Mouse (Mus musculus) intestine, embryonic 15.5 days (tissue): Measurements from ENCODE around the gene Tenm4. TPM values are rescaled to one million over a fixed set of nuclear protein-coding genes. Genes with fewer than 3 reads are reported as not detected.

Experiments used
- ATAC-seq: fragments of 200-750 bp; cut with Nextera tagmentation; 2 replicates; pipeline ENCODE4 v1.8.0; 2017; ENCODE audit warnings: moderate TSS enrichment, moderate library complexity
- H3K27ac ChIP-seq: fragments of 300-500 bp; sonication (generic); 2 replicates; pipeline ENCODE4 v1.5.1; 2015; ENCODE audit warnings: mild to moderate bottlenecking, inconsistent platforms
- H3K27me3 ChIP-seq: fragments of 300-500 bp; sonication (generic); replicated peaks from 2 replicates; pipeline ENCODE4 v1.6.1; 2015; ENCODE audit warnings: inconsistent platforms
- H3K36me3 ChIP-seq: fragments of 300-500 bp; sonication (generic); 2 replicates; pipeline ENCODE4 v1.6.1; 2015; ENCODE audit warnings: inconsistent platforms
- H3K4me1 ChIP-seq: fragments of 300-500 bp; sonication (generic); replicated peaks from 2 replicates; pipeline ENCODE4 v1.6.1; 2015; ENCODE audit warnings: inconsistent platforms
- H3K4me2 ChIP-seq: fragments of 300-500 bp; sonication (generic); replicated peaks from 2 replicates; pipeline ENCODE4 v1.6.1; 2015; ENCODE audit warnings: mild to moderate bottlenecking, inconsistent platforms
- H3K4me3 ChIP-seq: fragments of 300-500 bp; sonication (generic); replicated peaks from 2 replicates; pipeline ENCODE4 v1.5.1; 2015; ENCODE audit warnings: inconsistent platforms
- H3K9ac ChIP-seq: fragments of 300-500 bp; sonication (generic); 2 replicates; pipeline ENCODE4 v1.6.1; 2015; ENCODE audit warnings: inconsistent platforms
- H3K9me3 ChIP-seq: fragments of 300-500 bp; sonication (generic); 2 replicates; pipeline ENCODE4 v1.6.1; 2016; ENCODE audit warnings: inconsistent platforms
- WGBS: fragments of 180-500 bp; shearing (Covaris S2); methylation state at CpG from one replicate; pipeline ENCODE4 v1.1.7; 2015; 5-methylcytosine and 5-hydroxymethylcytosine counted together
- polyA plus RNA-seq: library from polyadenylated mRNA; unstranded; fragments of >200 nt; fragmentation: Nextera tagmentation; extraction: Ambion mirVana; gene quantifications from 2 replicates; pipeline ENCODE4 v1.2.1, GENCODE M21; 2015

Tenm4 gene
- polyA plus RNA-seq, 1 experiment from 2014 or later: 22.0 TPM

DNA sequence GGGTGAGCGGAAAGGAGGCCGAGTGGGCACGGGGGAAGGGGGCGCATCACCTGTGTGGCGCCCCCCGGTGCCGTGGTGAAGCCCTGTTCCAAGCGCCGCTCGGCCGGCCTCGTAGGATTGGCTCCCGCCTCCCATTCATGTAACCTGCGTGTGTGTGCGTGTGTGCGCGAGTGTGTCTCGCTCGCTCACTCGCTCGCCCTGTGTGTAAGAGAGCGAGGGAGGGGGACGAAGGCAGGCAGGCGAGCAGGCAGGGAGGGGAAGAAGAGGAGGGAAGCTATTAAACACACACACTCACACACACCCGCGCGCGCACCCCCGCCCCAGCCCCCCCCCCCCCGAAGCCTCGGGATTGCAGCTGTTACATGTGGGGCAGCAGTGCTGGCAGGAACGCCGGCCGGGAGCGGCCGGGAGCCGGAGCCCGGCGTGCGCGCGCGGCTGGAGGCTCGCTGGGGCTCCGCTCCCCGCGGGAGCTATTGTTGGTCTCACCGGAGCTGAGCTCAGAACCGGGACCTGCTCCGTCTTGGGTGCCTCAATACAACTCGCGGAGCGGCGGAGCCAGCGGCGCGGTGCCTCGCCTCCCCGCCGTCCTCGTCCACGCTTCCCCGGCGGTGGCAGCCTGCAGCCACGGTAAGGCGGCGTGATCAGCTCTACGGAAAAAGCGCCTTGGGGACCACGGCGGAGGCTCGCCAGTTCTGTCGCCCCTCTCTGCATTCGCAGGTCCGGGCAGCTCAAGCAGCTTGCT lies 38.9 kb downstream of the Tenm4 start:
- peak overlapping the region; percentile 69 for H3K9ac ChIP-seq
- H3K4me2 ChIP-seq: peak overlapping the region; percentile 99
- H3K27ac ChIP-seq: peak overlapping the region; percentile 67
- WGBS: under 1% methylated on average over 67 of the region's 75 CpGs
- H3K9me3 ChIP-seq: no peaks in the 10 kb centered on the region
- H3K4me1 ChIP-seq: peaks cover 11% of the 10 kb centered on the region; the same call in 1 of the 2 replicates
- H3K27me3 ChIP-seq: 0 out of 2 replicates have a peak, but pooled peaks cover 12% of the 10 kb centered on the region
- peak; percentile 63 for ATAC-seq
- peak overlapping the region; percentile 64 for H3K4me3 ChIP-seq
- no peaks in the 10 kb centered on the region for H3K36me3 ChIP-seq

DNA sequence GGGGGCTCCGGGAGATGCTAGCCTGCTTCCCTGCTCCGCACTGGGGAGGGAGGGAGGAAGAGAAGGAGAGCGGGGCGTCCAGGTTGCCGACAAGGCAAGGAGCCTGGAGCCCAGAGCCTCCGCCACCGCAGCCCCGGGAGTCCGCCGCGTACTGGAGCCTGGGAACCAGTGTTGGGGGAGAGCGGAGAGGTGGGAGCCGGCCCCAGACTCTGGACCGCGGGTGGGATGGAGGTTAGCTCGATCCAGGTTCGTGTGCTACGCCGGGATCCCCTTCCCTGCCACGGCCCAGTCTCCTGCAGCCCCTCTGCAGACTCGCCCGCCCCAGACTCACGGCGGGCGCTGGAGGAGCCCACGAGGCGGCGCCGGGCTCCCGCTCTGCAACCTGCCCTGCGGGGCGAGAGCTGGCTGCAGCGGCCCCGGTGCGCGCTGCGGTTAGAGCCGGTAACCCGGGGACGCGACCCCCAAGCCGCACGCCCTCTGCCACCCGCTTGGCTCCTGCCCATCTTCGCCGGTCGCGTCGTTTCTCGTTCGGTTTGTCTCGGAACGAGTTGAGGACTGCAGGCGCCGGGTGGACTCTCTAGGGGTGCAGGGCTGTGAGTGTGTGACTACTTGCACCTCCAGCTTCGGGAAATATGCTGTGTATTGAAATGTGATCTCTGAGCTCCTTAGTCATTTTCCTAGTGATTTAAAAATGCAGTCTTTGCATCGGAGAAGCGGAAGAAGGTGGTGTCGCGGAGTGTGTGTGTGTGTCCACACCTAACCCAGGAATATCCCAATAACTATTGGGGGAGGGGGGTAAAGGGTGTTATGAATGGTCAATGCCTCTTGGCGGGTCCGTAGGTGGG lies 39.7 kb downstream of the Tenm4 start:
- peak; percentile 73 for ATAC-seq
- peak overlapping the region; percentile 64 for H3K4me3 ChIP-seq
- H3K4me2 ChIP-seq: peak overlapping the region; percentile 99
- H3K27me3 ChIP-seq: 0 out of 2 replicates have a peak, but pooled peaks cover 12% of the 10 kb centered on the region
- no peaks in the 10 kb centered on the region for H3K9me3 ChIP-seq
- H3K9ac ChIP-seq: peak overlapping the region; percentile 69
- H3K4me1 ChIP-seq: peaks cover 11% of the 10 kb centered on the region; the same call in 1 of the 2 replicates
- WGBS: under 1% methylated on average over 61 of the region's 62 CpGs
- no peaks in the 10 kb centered on the region for H3K36me3 ChIP-seq
- peak overlapping the region; percentile 67 for H3K27ac ChIP-seq

DNA sequence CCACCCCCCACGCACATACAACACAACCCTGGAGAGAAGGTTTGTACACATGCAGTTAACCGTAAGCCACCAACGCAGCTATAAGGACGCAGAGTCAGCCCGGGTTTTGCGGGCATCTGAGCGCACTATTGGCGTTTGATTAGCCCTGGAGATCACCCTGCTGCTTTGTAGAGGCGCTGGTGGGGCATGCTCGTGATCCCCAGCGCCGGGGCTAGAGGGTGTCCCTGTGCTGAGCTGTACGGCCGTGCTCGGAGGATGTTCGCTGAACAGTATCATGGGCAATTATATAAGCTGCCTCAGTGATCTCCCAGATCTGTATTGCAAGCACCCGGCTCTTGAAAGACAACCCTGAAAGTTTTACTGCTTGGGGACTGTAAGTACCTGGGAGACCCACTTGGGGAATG lies 40.6 kb downstream of the Tenm4 start:
- no peak for ATAC-seq
- H3K36me3 ChIP-seq: no peaks in the 10 kb centered on the region
- H3K27ac ChIP-seq: no peak overlapping the region
- peak overlapping the region; percentile 99 for H3K4me2 ChIP-seq
- H3K4me1 ChIP-seq: peaks cover 11% of the 10 kb centered on the region; the same call in 1 of the 2 replicates
- H3K27me3 ChIP-seq: 0 out of 2 replicates have a peak, but pooled peaks cover 12% of the 10 kb centered on the region
- H3K9ac ChIP-seq: peak overlapping the region; percentile 69
- peak overlapping the region; percentile 64 for H3K4me3 ChIP-seq
- H3K9me3 ChIP-seq: no peaks in the 10 kb centered on the region
- 1% methylated on average over 17 of the region's 17 CpGs for WGBS

DNA sequence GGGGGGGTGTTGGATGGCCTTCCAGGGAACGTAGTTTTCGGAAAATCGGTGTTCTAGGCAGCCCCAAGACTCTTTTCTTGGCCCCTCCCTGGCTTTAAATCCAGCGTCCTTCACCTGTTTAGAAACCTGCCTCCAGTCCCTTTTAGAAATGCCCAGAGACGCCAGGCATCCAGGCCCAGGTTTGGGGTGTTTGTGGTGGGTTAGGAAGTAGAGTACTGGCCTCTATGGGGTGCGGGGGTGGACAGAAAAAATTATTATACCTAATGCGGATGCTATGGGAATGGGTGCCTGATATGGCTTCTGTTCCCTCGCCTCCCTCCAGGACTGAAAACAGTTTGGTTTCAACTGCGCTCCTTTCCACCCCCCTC lies 41.2 kb downstream of the Tenm4 start:
- Histone ChIP-seq H3K4me2 (peak overlapping the region; percentile 99), H3K4me1 (peaks cover 11% of the 10 kb centered on the region; the same call in 1 of the 2 replicates), H3K9me3 (no peaks in the 10 kb centered on the region), H3K27ac (0 out of 2 replicates have a peak overlapping the region, but pooled peaks have one; percentile 74), H3K4me3 (peak overlapping the region; percentile 64), H3K9ac (peak overlapping the region; percentile 69), H3K36me3 (no peaks in the 10 kb centered on the region), H3K27me3 (0 out of 2 replicates have a peak, but pooled peaks cover 12% of the 10 kb centered on the region)
- no peak for ATAC-seq
- 4% methylated on average over 9 of the region's 9 CpGs for WGBS

DNA sequence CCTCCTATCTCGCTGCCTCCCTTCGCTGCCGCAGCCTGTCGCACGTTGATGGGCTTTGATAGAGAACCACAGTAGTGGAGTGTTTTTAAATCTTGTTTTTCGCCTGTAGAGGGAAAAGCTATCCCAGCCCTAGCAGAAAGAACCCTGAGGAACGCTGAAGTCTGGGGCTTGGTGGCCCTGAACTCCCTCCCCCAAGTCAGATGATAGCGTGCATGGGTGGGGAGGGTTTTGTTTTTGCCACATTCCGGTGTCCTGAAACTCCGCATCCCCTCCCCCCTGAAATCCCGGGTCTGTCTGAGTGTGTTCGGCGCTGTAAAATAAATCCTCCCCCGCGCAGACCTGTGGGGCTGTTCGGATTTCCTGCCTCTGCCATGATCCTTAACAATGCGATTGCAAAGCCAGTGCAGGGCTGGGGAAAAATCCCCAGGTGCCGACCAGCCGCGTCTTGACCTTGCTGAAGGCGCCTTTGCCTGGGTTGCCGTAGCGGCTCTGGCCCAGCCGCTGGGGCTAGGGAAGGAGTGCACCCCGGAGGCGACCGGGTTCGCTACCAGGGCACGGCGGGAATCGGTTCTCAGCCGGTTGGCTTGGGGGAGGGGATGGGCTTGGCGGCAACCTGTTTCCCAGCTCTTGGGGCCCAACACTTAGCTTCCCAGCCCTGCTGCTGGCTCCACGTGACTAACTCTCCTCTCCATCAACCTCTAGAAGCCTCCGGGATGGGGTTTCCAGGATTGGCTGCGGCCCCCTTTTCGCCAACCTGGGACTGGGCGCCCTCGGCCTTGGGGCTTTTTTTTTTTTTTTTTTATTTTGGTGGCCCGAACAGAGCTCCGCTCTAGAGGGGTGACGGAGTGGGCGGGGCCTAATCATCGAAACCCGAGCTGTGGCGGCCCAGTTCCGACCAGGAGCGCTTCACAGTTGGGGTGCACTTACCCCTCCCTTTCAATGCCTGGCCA lies 41.8 kb downstream of the Tenm4 start:
- Histone ChIP-seq H3K4me1 (peaks cover 11% of the 10 kb centered on the region; the same call in 1 of the 2 replicates), H3K36me3 (no peaks in the 10 kb centered on the region), H3K4me2 (peak overlapping the region; percentile 99), H3K27me3 (0 out of 2 replicates have a peak, but pooled peaks cover 12% of the 10 kb centered on the region), H3K9me3 (no peaks in the 10 kb centered on the region), H3K27ac (peak overlapping the region; percentile 74), H3K4me3 (peak overlapping the region; percentile 64), H3K9ac (peak overlapping the region; percentile 69)
- WGBS: 1% methylated on average over 48 of the region's 48 CpGs
- peak; percentile 55 for ATAC-seq

DNA sequence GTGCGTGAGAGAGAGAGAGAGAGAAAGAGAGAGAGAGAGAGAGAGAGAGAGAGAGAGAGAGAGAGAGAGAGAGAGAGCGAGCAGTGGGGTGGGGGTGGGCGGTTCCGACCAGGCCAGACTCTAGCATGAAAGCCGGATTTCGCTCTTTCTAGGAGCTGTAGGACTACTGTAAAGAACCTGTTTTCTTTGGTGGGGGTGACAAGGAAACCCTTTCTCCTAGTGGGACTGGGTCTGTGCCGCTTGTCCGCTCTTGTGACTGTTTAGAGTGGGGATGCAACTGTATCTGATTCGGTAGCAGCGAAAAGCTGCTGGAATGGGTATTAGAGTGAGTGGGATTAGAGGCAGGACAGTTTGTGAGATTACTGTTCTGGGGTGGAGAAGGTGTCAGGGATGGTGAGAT lies 42.7 kb downstream of the Tenm4 start:
- no peak for ATAC-seq
- H3K36me3 ChIP-seq: no peaks in the 10 kb centered on the region
- H3K4me1 ChIP-seq: peaks cover 11% of the 10 kb centered on the region; the same call in 1 of the 2 replicates
- no peak overlapping the region for H3K27ac ChIP-seq
- WGBS: 38% methylated on average over 9 of the region's 10 CpGs
- 0 out of 2 replicates have a peak, but pooled peaks cover 12% of the 10 kb centered on the region for H3K27me3 ChIP-seq
- peak overlapping the region; percentile 69; the same call in 1 of the 2 replicates for H3K9ac ChIP-seq
- peak overlapping the region; percentile 64 for H3K4me3 ChIP-seq
- H3K4me2 ChIP-seq: peak overlapping the region; percentile 99
- no peaks in the 10 kb centered on the region for H3K9me3 ChIP-seq

DNA sequence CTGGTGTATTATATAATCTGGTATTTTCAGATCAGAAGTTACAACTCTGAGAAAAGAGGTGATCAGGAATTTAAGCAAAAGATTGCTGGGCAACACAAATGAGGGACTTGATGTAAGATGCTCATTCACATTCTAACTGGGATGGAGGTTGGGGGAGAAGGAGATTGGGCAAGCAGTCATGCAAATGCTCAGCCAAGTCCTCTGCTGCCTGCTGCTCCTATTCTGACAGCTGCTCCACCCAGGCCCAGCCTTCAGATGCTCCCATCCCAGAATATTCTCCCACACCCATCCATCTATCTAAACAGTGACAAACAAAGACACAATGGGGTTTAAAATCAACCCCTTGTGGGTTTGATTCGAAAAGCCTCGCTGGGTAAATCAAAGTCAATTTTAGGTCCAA lies 43.8 kb downstream of the Tenm4 start:
- Histone ChIP-seq H3K4me1 (peaks cover 11% of the 10 kb centered on the region; the same call in 1 of the 2 replicates), H3K27ac (no peak overlapping the region), H3K36me3 (no peaks in the 10 kb centered on the region), H3K4me3 (no peak overlapping the region), H3K9me3 (no peaks in the 10 kb centered on the region), H3K27me3 (0 out of 2 replicates have a peak, but pooled peaks cover 7% of the 10 kb centered on the region), H3K4me2 (no peak overlapping the region), H3K9ac (no peak overlapping the region)
- ATAC-seq: no peak
- WGBS: 54% methylated on average over 2 of the region's 2 CpGs

DNA sequence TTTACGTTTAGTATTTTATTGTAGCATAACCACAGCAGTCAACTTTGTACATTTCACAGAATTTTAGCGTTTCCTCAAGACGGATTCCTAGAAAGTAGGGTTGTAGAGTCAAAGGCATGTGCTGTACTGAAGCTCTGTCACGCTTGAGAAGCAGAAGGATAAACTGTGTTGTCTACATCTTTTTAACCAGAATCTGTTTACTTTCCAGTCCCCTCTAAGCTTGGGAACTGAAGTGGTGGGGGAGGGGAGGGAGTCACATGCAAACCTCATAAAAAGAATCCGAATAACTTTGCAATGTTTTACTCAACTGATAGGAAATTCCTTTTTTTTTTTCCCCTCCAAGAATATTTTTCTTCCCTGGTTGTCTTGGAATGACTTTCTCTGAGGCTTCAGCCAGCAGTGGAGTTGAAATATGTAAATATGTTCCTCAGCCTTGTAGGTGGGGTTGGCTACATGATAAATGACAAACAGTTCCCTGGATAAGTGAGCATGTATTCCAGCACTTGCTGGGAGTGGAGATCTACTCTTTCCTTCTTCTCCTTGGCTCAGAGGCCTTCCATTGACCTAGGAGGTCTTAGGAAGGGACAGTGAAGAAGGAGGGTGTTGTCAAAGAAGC lies 45.0 kb downstream of the Tenm4 start:
- no peak overlapping the region for H3K4me2 ChIP-seq
- H3K9ac ChIP-seq: no peak overlapping the region
- ATAC-seq: no peak
- H3K9me3 ChIP-seq: no peaks in the 10 kb centered on the region
- WGBS: 36% methylated on average over 5 of the region's 5 CpGs
- H3K27me3 ChIP-seq: 0 out of 2 replicates have a peak, but pooled peaks cover 7% of the 10 kb centered on the region
- H3K36me3 ChIP-seq: no peaks in the 10 kb centered on the region
- peaks cover 11% of the 10 kb centered on the region; the same call in 1 of the 2 replicates for H3K4me1 ChIP-seq
- no peak overlapping the region for H3K4me3 ChIP-seq
- no peak overlapping the region for H3K27ac ChIP-seq

DNA sequence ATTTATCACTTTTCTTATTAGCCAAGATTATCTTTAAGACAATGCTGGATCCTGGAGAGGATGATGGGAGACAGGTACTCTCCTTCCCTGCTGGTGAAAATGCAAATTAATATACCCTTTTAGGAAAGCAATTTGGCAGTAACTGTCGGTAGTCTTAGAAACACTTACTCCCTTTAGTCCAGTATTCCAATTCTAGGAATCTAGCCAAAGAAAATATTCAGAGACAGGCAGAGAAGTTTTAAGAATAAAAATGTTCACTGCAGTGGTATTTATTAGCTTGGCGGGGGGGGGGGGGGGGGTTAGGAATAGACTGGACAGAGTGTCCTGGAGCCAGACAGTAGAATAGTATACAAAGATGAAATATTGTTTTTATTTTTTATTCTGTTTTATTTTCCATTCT lies 48.3 kb downstream of the Tenm4 start:
- WGBS: 74% methylated on average over 2 of the region's 2 CpGs
- no peaks in the 10 kb centered on the region for H3K36me3 ChIP-seq
- no peaks in the 10 kb centered on the region for H3K9me3 ChIP-seq
- no peak overlapping the region for H3K27ac ChIP-seq
- H3K27me3 ChIP-seq: no peaks in the 10 kb centered on the region
- no peak overlapping the region for H3K4me2 ChIP-seq
- H3K4me3 ChIP-seq: no peak overlapping the region
- ATAC-seq: no peak
- no peaks in the 10 kb centered on the region for H3K4me1 ChIP-seq
- H3K9ac ChIP-seq: no peak overlapping the region

DNA sequence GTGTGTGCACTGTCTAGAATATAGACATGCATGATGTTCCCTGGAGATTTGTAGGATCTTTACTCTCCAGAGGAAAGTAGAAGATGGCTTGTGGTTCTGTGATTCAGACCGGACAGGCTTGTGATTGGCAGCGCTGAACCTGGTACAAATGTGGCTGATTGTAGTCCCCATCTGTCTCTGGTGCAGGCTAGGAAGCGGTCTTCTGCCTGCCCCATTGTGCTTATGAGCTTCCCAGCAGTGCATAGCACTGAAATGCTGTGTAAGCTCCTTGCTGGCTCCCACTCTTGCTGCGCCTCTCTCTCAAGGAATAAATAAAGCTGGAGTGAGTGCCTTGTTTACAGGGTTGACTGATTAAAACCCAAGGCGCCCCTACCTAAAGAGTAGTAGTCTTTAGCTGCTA lies 49.6 kb downstream of the Tenm4 start:
- Histone ChIP-seq H3K4me3 (no peak overlapping the region), H3K36me3 (no peaks in the 10 kb centered on the region), H3K27me3 (no peaks in the 10 kb centered on the region), H3K9me3 (no peaks in the 10 kb centered on the region), H3K4me1 (no peaks in the 10 kb centered on the region), H3K9ac (no peak overlapping the region), H3K27ac (no peak overlapping the region), H3K4me2 (no peak overlapping the region)
- 80% methylated on average over 5 of the region's 5 CpGs for WGBS
- no peak for ATAC-seq

DNA sequence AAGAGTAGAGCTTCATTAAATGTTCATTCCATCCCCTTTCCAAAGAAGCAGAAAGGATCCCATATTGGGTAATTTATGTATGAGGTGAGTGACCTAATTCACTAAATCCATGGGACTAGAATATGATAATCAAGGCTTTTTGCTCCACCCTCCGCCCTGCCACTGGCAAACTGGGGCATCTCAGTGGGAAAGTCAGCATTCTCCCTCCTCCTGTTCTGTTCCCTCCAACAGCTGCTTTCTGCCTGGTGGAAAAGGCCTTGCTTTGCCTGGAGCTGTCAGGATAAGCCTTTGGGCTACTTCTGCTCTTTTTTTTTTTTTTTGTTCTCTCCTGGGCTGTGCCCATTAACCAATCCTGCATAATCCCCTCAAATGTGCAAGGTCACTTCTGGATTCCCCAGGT lies 51.5 kb downstream of the Tenm4 start:
- H3K27me3 ChIP-seq: no peaks in the 10 kb centered on the region
- no peak for ATAC-seq
- no peaks in the 10 kb centered on the region for H3K4me1 ChIP-seq
- H3K9ac ChIP-seq: no peak overlapping the region
- WGBS: 90% methylated on average over 1 of the region's 1 CpGs
- H3K27ac ChIP-seq: no peak overlapping the region
- H3K4me3 ChIP-seq: no peak overlapping the region
- no peaks in the 10 kb centered on the region for H3K9me3 ChIP-seq
- H3K36me3 ChIP-seq: no peaks in the 10 kb centered on the region
- no peak overlapping the region for H3K4me2 ChIP-seq
